Mouse (Mus musculus) hindbrain, embryonic 11.5 days (tissue): ENCODE measurements around the gene Gm38393. TPM values are rescaled to one million over a fixed set of nuclear protein-coding genes. Genes with fewer than 3 reads are reported as not detected.

Source experiments
- ATAC-seq: fragments of 200-750 bp; cut with Nextera tagmentation; 2 replicates; pipeline ENCODE4 v1.8.0; 2017; ENCODE audit warnings: mild to moderate bottlenecking, moderate TSS enrichment, moderate library complexity; ENCODE audit not compliant: low FRiP score
- DNase-seq: peaks from one replicate; pipeline ENCODE4 v3.0.0-alpha.2; 2015; ENCODE audit warnings: low spot score
- H3K27ac ChIP-seq: fragments of 300-500 bp; sonication (generic); 2 replicates; pipeline ENCODE4 v1.5.1; 2014; ENCODE audit warnings: mild to moderate bottlenecking, low read depth, low read length
- H3K27me3 ChIP-seq: fragments of 300-500 bp; sonication (generic); 2 replicates; pipeline ENCODE4 v1.6.1; 2014; ENCODE audit warnings: mild to moderate bottlenecking, low read length, moderate library complexity, mixed read lengths; ENCODE audit not compliant: control insufficient read depth, insufficient read depth
- H3K36me3 ChIP-seq: fragments of 300-500 bp; sonication (generic); 2 replicates; pipeline ENCODE4 v1.6.1; 2014; ENCODE audit warnings: mild to moderate bottlenecking, low read length, moderate library complexity, mixed read lengths; ENCODE audit not compliant: control insufficient read depth, insufficient read depth
- H3K4me1 ChIP-seq: fragments of 300-500 bp; sonication (generic); replicated peaks from 2 replicates; pipeline ENCODE4 v1.6.1; 2014; ENCODE audit warnings: low read length, mixed read lengths; ENCODE audit not compliant: control insufficient read depth, insufficient read depth
- H3K4me2 ChIP-seq: fragments of 300-500 bp; sonication (generic); replicated peaks from 2 replicates; pipeline ENCODE4 v1.6.1; 2014; ENCODE audit warnings: mild to moderate bottlenecking, low read depth, low read length
- H3K4me3 ChIP-seq: fragments of 300-500 bp; sonication (generic); 2 replicates; pipeline ENCODE4 v1.5.1; 2014; ENCODE audit warnings: low read depth, low read length
- H3K9ac ChIP-seq: fragments of 300-500 bp; sonication (generic); 2 replicates; pipeline ENCODE4 v1.6.1; 2014; ENCODE audit warnings: low read depth, low read length
- H3K9me3 ChIP-seq: fragments of 300-500 bp; sonication (generic); 2 replicates; pipeline ENCODE4 v1.6.1; 2016; ENCODE audit warnings: low read length; ENCODE audit not compliant: control insufficient read depth
- WGBS: fragments of 180-500 bp; shearing (Covaris S2); extraction: QIAGEN DNeasy Blood & Tissue Kit; methylation state at CpG from one replicate; pipeline ENCODE4 v1.1.7; 2014; 5-methylcytosine and 5-hydroxymethylcytosine counted together
- polyA plus RNA-seq: library from polyadenylated mRNA; unstranded; fragments of >200 nt; fragmentation: Nextera tagmentation; extraction: Ambion mirVana; gene quantifications from 2 replicates; pipeline ENCODE4 v1.2.1, GENCODE M21; 2014

Gm38393 gene
- polyA plus RNA-seq, 1 experiment from 2014 or later, result 3.1 TPM

DNA sequence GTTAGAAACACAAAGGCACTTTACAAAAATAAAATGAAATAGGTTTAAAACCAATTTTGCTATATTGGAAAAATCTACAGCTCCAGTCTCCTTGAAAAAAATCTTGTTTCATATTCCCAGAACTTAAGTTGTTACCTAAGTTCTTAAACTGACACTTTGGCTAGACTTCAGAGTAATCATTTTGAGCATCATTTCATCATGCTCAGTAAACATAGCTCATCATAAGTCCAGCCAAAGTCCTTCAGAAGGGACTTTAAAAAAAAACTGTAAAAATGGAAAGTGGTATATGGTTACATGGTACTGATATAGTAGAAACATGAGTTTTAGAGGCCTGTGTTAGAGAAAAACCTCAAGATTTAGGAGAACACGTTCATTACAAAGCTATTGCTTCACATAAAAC is 26.2 kb downstream of the Gm38393 start:
- Histone ChIP-seq H3K27me3 (no peaks in the 10 kb centered on the region), H3K27ac (no peak overlapping the region), H3K9ac (no peak overlapping the region), H3K4me1 (no peaks in the 10 kb centered on the region), H3K9me3 (no peaks in the 10 kb centered on the region), H3K36me3 (no peaks in the 10 kb centered on the region), H3K4me2 (no peak overlapping the region), H3K4me3 (no peak overlapping the region)
- ATAC-seq (no peak), DNase-seq (no peak)
- WGBS, result 80% methylated on average over 1 of the region's 1 CpGs

Other genes with a start within 250 kb of the Gm38393 start
- 150 and 155 TPM in 2 replicates for gene Snurf, start within 50 bp of the Gm38393 start, polyA plus RNA-seq
- gene Snrpn, start 135.2 kb upstream of the Gm38393 start, polyA plus RNA-seq, result 215 and 225 TPM in 2 replicates